Mouse (Mus musculus): Measurements from ENCODE around the gene Srpk2. TPM values are rescaled to one million over a fixed set of nuclear protein-coding genes. Genes with fewer than 3 reads are reported as not detected.
"Not testable (repeated sequence)": the region's sequence is repeated elsewhere in the genome, so short reads cannot be mapped to it uniquely, and the experiment has no call there.

Gene Srpk2
- total RNA-seq, 4 experiments from 2014 or later = 59.9 to 75.7 (median 66.8) TPM

DNA sequence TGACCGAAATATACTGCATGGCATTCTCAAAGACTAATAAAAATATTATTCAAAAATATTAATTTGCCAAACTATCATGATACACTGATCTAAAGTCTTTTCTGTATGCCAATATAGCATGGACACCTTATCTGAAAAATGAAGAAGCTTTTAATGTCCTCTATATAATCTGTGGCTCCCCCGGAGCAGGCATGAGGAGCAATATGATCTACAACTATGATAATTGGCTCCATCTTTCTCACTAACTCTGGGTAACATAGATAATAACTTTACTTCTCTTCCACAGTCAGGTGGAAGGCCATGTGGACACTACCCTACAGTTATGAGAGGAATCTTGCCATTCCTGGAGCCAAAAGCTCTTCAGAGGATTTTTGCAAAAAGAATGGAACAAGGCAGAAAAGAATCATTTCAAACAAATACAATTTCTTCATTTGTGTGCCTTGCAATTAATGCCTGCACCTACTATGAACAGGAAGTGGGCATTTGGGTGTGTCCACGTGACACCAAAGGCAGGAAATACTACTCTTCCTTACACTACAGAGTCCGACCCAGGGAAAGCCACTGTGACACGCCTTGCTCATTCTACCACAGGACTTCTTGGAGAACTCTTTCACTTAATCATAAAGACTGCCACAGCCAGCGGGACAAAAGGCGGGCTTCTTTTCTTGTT, 80.2 kb downstream of the Srpk2 start:
- no peak for DNase-seq

DNA sequence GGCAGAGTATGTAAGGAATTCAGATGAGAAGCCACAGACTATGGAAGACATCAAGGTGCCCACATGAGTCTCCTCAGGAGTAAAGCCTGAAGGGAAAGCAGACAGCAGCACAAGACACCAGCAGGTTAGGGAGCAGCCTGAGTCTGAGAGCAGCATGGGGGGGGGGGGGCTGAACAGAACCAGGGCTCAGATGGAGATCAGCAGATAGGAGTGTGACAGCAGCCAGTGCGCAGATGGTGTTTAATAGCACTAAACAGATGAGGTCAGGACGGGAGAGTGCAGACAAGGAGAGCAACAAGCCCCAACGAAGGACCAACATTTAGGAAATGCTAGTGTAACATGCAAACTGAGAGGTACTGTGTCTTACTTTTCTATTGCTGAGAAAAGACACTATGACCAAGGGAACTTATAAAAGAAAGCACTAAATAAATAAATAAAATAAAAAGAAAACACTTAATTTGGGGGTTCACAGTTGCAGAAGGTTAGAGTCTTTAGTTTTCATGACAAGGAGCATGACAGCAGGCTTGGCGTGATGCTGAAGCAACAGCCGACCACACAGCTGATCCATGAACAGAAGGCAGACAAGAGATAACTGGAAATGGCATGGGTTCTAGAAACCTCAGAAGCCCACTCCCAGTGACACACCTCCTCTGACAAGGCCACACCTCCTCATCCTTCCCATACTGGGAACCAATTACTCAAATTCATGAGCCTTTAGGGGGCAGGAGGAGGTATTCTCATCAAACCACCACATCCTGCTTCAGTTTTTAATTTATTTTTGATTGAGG, 84.5 kb downstream of the Srpk2 start:
- DNase-seq = no peak

DNA sequence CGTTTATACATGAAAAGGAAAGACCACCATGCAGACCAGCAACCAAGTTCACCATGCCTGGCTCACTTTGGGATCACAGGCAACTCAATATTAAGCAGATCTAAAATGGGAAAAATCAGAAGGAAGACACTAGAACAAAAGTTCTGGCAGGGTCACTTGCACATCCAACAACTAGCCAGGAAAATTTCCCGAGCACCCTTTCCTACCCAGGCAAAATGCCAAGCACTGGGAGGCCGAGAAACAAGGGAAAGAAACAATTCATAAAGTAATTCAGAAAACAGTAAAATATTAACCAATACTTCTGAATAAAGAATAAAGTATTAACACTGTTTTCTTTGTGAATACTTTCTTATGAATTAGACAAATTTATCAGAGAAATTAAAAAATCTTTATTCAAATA, 85.2 kb downstream of the Srpk2 start:
- DNase-seq = no peak

DNA sequence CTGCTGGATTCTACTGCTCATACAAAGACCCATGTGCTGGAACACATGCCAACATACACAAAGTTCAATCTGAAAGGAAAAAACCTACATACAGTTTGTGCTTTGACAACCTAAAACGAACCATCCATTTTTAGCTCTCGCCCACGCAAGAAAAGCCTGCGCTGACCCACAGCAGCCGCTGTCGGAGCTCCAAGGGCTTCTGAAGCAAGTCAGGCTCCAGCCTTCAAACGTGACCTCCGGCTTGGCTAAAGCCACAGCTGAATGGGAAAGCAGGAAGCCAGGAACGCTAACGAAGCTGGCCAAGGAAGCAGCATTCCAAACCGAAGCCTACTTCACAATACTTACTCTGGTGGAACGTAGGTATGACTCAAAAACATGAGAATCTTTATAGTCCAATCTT, 85.9 kb downstream of the Srpk2 start:
- DNase-seq = peak; percentile 60

- DNase-seq = no peak
Measured at GRCm38 (mm10) chr5:23597999-23598398, 86.4 kb downstream of the Srpk2 start.

GRCm38 (mm10) chr5:23597260-23597864, 87.1 kb downstream of the Srpk2 start:
- DNase-seq = no peak

- no peak for DNase-seq
Measured at GRCm38 (mm10) chr5:23596326-23596965, 88.0 kb downstream of the Srpk2 start.

- not testable (repeated sequence) for DNase-seq
Measured at GRCm38 (mm10) chr5:23590298-23590697, 94.1 kb downstream of the Srpk2 start.

- no peak for DNase-seq
Measured at GRCm38 (mm10) chr5:23587614-23588013, 96.8 kb downstream of the Srpk2 start.

- DNase-seq = no peak
Measured at GRCm38 (mm10) chr5:23586531-23587453, 97.6 kb downstream of the Srpk2 start.

GRCm38 (mm10) chr5:23581484-23582060, 102.8 kb downstream of the Srpk2 start:
- no peak for DNase-seq

DNA sequence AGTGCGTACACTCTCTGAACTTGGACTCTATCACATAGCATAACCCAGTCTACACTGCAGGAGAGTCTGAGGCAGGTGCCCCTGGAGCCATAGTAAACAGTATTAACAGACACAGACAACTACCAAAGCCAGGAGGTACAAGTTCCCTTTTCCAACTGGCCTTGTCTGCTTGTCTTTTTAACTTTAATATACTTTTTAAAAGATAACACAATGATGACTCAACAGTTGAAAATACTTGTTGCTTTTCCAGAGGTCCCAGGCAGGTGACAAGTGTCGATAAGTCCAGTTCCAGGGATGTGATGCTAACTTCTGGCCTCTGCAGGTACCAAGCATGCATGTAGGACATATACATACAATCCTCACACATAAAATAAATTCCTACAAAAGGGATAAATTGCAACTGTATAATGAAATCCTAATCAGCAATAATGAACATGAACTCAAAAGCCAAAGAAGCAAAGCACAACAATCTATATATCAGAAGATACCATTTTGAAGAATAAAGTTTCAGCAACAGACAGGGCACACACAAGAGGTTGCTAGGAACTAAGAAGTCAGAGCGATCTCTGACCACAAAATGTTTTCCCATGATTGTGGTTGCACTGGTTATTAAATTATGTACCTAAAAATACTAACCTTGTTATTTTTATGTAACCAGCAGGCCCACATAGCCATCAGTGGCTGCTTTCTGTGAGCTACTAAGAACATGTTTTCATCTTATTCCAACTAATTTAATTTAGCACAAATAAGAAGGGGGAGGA, 105.1 kb downstream of the Srpk2 start:
- no peak for DNase-seq

- DNase-seq = no peak
Measured at GRCm38 (mm10) chr5:23578322-23578957, 106.0 kb downstream of the Srpk2 start.

- DNase-seq = no peak
Measured at GRCm38 (mm10) chr5:23577847-23578246, 106.6 kb downstream of the Srpk2 start.

- no peak for DNase-seq
Measured at GRCm38 (mm10) chr5:23576336-23577094, 107.9 kb downstream of the Srpk2 start.

DNA sequence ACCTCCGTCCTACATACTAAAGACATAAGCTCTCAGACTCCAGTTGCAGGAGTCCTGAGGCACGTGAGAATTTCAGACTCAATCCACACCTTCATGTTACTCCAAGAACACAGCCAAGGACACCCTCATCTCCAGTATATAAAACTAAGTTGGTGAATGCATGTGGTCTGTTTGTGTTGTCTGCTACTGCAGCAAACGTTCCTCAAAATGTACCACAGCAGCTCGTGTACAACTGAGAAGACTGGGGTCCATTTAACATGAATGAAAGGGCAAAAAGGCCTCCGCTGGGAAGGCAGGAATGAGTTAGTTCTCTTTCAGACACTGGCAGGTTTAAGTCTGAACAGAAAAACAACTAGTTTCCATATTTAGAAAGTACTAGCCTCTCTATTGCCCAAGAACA, 110.5 kb downstream of the Srpk2 start:
- no peak for DNase-seq

DNA sequence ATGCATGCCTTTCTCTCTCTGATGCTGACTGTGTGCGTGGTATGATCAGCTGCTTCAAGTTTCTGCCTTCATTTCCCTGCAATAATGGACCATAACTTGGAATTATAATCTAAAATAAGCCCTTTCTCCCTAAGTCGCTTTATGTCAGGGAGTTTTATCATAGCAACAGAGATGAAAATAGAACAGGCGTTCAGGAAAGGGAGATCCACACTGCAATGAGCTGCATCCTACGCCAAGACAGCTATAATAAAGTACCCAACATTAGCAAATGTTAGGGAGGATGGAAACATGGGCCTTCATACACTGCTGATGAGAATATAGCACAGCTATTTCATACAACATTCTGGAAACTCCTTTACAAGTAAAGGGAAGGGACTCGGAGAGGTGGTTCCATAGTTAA, 116.2 kb downstream of the Srpk2 start:
- DNase-seq = no peak

- DNase-seq = no peak
Measured at GRCm38 (mm10) chr5:23566382-23566781, 118.0 kb downstream of the Srpk2 start.

DNA sequence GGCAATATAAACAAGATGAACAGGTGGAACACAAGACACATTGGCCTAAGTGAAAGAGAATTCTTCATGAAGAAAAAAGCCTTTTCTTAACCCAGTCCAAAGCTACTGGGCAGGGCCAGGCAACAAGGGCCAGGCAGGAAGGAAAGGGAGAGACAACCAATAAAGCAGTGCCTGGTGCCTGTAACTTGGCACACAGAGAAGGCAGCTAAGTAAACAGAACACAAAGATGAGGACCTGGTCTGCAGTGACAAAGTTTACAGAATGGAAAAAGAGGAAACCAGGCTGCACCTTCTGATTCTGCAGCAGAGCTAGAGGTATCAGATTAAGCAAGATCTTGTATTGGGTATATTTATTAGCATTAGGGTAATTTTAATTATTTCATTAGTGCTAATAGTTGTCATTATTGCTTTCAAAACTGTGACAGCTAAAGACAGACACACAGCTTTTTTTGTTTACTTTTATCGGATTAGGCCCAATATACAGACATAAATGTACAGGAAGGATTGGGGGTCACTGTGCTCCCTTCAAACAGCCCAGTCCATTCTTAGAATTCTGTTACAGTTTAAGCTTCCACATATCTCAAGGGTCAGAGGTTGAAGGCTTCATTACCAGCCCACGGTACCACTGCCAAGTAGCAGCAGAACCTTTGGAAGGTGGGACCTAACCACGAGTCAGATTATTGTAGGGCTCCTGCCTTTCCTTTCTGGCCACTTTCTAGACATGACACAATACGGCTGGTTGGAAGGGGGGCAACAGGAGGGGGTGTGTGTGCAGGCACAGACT, 121.9 kb downstream of the Srpk2 start:
- no peak for DNase-seq
